Mouse (Mus musculus) heart, embryonic 12.5 days (tissue): ENCODE measurements around the gene Bfar. TPM values are rescaled to one million over a fixed set of nuclear protein-coding genes. Genes with fewer than 3 reads are reported as not detected.
"Not testable (repeated sequence)": the region's sequence is repeated elsewhere in the genome, so short reads cannot be mapped to it uniquely, and the experiment has no call there.

ENCODE experiments used
- ATAC-seq: fragments of 200-750 bp; cut with Nextera tagmentation; 2 replicates; pipeline ENCODE4 v1.8.0; 2017; ENCODE audit warnings: moderate TSS enrichment, moderate library complexity; ENCODE audit not compliant: insufficient number of reproducible peaks, low FRiP score
- H3K27ac ChIP-seq: fragments of 300-500 bp; sonication (generic); 2 replicates; pipeline ENCODE4 v1.5.1; 2016; ENCODE audit warnings: mild to moderate bottlenecking, moderate library complexity; ENCODE audit not compliant: poor library complexity, severe bottlenecking
- H3K27me3 ChIP-seq: fragments of 300-500 bp; sonication (generic); replicated peaks from 2 replicates; pipeline ENCODE4 v1.6.1; 2016; ENCODE audit warnings: mild to moderate bottlenecking, moderate library complexity
- H3K36me3 ChIP-seq: fragments of 300-500 bp; sonication (generic); 2 replicates; pipeline ENCODE4 v1.6.1; 2016; ENCODE audit warnings: mild to moderate bottlenecking, moderate library complexity
- H3K4me1 ChIP-seq: fragments of 300-500 bp; sonication (generic); replicated peaks from 2 replicates; pipeline ENCODE4 v1.6.1; 2016; ENCODE audit warnings: mild to moderate bottlenecking
- H3K4me2 ChIP-seq: fragments of 300-500 bp; sonication (generic); 2 replicates; pipeline ENCODE4 v1.6.1; 2016; ENCODE audit warnings: mild to moderate bottlenecking, moderate library complexity
- H3K4me3 ChIP-seq: fragments of 300-500 bp; sonication (generic); 2 replicates; pipeline ENCODE4 v1.5.1; 2016; ENCODE audit warnings: mild to moderate bottlenecking
- H3K9ac ChIP-seq: fragments of 300-500 bp; sonication (generic); 2 replicates; pipeline ENCODE4 v1.6.1; 2016; ENCODE audit warnings: mild to moderate bottlenecking, moderate library complexity
- H3K9me3 ChIP-seq: fragments of 300-500 bp; sonication (generic); replicated peaks from 2 replicates; pipeline ENCODE4 v1.6.1; 2016; ENCODE audit warnings: mild to moderate bottlenecking, moderate library complexity
- WGBS: fragments of 180-500 bp; shearing (Covaris S2); methylation state at CpG from one replicate; pipeline ENCODE4 v1.1.7; 2016; 5-methylcytosine and 5-hydroxymethylcytosine counted together
- polyA plus RNA-seq: library from polyadenylated mRNA; unstranded; fragments of >200 nt; fragmentation: Nextera tagmentation; extraction: Ambion mirVana; gene quantifications from 2 replicates; pipeline ENCODE4 v1.2.1, GENCODE M21; 2016

The Bfar gene
- polyA plus RNA-seq, 1 experiment from 2014 or later = 30.5 TPM

DNA sequence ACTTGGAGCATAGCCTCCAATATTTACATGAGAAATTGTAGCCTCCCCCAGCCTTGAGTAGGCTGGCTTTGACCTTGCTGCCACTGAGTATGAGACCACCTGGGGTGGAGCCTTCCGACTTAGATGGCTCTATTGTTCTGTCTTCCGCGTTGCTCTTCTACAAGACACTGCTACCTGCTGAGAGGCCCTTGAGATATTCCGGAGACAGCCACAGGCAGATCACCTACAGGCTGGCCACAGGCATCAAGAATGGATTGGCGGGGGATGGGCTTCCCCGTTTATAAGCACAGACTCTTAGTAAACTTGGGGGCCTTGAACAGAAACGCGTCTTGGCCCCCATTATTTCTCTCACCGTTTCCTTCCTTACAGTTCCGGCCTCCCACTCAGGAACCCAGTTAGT lies 77.2 kb downstream of the Bfar start:
- not testable (repeated sequence) for H3K27ac ChIP-seq, H3K4me2 ChIP-seq, H3K4me3 ChIP-seq, H3K9ac ChIP-seq, H3K36me3 ChIP-seq, H3K9me3 ChIP-seq, ATAC-seq, H3K27me3 ChIP-seq, H3K4me1 ChIP-seq
- 22% methylated on average over 10 of the region's 10 CpGs for WGBS

DNA sequence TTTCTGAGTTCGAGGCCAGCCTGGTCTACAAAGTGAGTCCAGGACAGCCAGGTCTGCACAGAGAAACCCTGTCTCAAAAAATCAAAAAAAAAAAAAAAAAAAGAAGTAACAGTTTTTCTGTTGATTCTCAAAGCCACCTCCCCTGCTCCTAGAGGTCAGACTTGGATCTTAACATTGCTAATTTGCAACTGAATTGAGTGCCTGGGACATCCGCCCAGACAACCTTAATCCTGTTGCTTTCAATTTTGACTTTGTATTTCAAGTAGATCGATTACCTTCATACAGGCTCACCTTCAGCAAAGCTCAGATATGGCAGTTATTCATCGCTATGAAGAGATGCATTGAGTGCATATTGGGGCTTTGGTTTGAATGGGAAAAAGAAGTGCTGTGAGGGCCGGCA lies 77.6 kb downstream of the Bfar start:
- H3K4me2 ChIP-seq = no peak overlapping the region
- H3K27me3 ChIP-seq = no peaks in the 10 kb centered on the region; the same call in 1 of the 2 replicates
- no peak overlapping the region for H3K27ac ChIP-seq
- H3K4me1 ChIP-seq = no peaks in the 10 kb centered on the region
- 56% methylated on average over 5 of the region's 5 CpGs for WGBS
- H3K36me3 ChIP-seq = no peaks in the 10 kb centered on the region
- H3K9me3 ChIP-seq = no peaks in the 10 kb centered on the region
- no peak overlapping the region for H3K4me3 ChIP-seq
- no peak overlapping the region for H3K9ac ChIP-seq
- no peak for ATAC-seq

- ATAC-seq = no peak
- no peaks in the 10 kb centered on the region for H3K9me3 ChIP-seq
- no peak overlapping the region for H3K27ac ChIP-seq
- H3K27me3 ChIP-seq = no peaks in the 10 kb centered on the region; the same call in 1 of the 2 replicates
- WGBS = 64% methylated on average over 3 of the region's 3 CpGs
- no peak overlapping the region for H3K4me2 ChIP-seq
- H3K36me3 ChIP-seq = no peaks in the 10 kb centered on the region
- H3K4me1 ChIP-seq = peaks cover 2% of the 10 kb centered on the region; the same call in 1 of the 2 replicates
- H3K4me3 ChIP-seq = no peak overlapping the region
- H3K9ac ChIP-seq = no peak overlapping the region
Measured at GRCm38 (mm10) chr16:13749981-13750380, 78.3 kb downstream of the Bfar start.

GRCm38 (mm10) chr16:13750626-13751025 lies 79.0 kb downstream of the Bfar start:
- Histone ChIP-seq H3K27me3 (no peaks in the 10 kb centered on the region; the same call in 1 of the 2 replicates), H3K9ac (no peak overlapping the region), H3K9me3 (no peaks in the 10 kb centered on the region), H3K4me2 (no peak overlapping the region), H3K36me3 (no peaks in the 10 kb centered on the region), H3K4me1 (peaks cover 5% of the 10 kb centered on the region; the same call in 1 of the 2 replicates), H3K4me3 (no peak overlapping the region), H3K27ac (no peak overlapping the region)
- 89% methylated on average over 13 of the region's 13 CpGs for WGBS
- ATAC-seq = no peak

Other genes with a start within 250 kb of the Bfar start
- 29.1 and 29.3 TPM in 2 replicates for gene Parn, start 3.7 kb upstream of the Bfar start, polyA plus RNA-seq
- gene 3110001I22Rik, start 71 bp downstream of the Bfar start, polyA plus RNA-seq = 3.3 and 4.4 TPM in 2 replicates
- 0.18 TPM in 1 of 2 replicates, not detected in the other for gene Pla2g10, start 59.1 kb downstream of the Bfar start, polyA plus RNA-seq
- 61.0 and 63.6 TPM in 2 replicates for gene Rrn3, start 108.8 kb downstream of the Bfar start, polyA plus RNA-seq
- 144 and 145 TPM in 2 replicates for gene Ntan1, start 147.0 kb downstream of the Bfar start, polyA plus RNA-seq
- gene Pdxdc1, start 231.3 kb downstream of the Bfar start, polyA plus RNA-seq = 75.6 and 76.6 TPM in 2 replicates
- gene Mpv17l, start 231.3 kb downstream of the Bfar start, polyA plus RNA-seq = 2.5 and 3.0 TPM in 2 replicates